Mouse (Mus musculus) kidney, embryonic 16.5 days (tissue): ENCODE measurements at regions not wholly inside any gene's neighbourhood (a gene's known extent, or its start where the extent isn't known, plus 50 kb on each side); places are given as distances from the start of the nearest gene placed in this dataset.
"Not testable (repeated sequence)": the region's sequence is repeated elsewhere in the genome, so short reads cannot be mapped to it uniquely, and the experiment has no call there.

ENCODE experiments used
- ATAC-seq: fragments of 200-750 bp; cut with Nextera tagmentation; 2 replicates; pipeline ENCODE4 v1.8.0; 2017; ENCODE audit warnings: moderate TSS enrichment; ENCODE audit not compliant: low FRiP score, low TSS enrichment
- H3K27ac ChIP-seq: fragments of 300-500 bp; sonication (generic); 2 replicates; pipeline ENCODE4 v1.5.1; 2014; ENCODE audit warnings: low read length
- H3K27me3 ChIP-seq: fragments of 300-500 bp; sonication (generic); 2 replicates; pipeline ENCODE4 v1.6.1; 2014; ENCODE audit warnings: low read length, control low read depth, mixed read lengths; ENCODE audit not compliant: insufficient read depth
- H3K36me3 ChIP-seq: fragments of 300-500 bp; sonication (generic); 2 replicates; pipeline ENCODE4 v1.6.1; 2014; ENCODE audit warnings: low read length, control low read depth, mixed read lengths; ENCODE audit not compliant: insufficient read depth
- H3K4me1 ChIP-seq: fragments of 300-500 bp; sonication (generic); 2 replicates; pipeline ENCODE4 v1.6.1; 2014; ENCODE audit warnings: low read length, control low read depth, mixed read lengths; ENCODE audit not compliant: insufficient read depth
- H3K4me2 ChIP-seq: fragments of 300-500 bp; sonication (generic); replicated peaks from 2 replicates; pipeline ENCODE4 v1.6.1; 2014; ENCODE audit warnings: low read depth, low read length
- H3K4me3 ChIP-seq: fragments of 300-500 bp; sonication (generic); 2 replicates; pipeline ENCODE4 v1.5.1; 2014; ENCODE audit warnings: mild to moderate bottlenecking, low read length
- H3K9ac ChIP-seq: fragments of 300-500 bp; sonication (generic); replicated peaks from 2 replicates; pipeline ENCODE4 v1.6.1; 2014; ENCODE audit warnings: low read length
- H3K9me3 ChIP-seq: fragments of 300-500 bp; sonication (generic); 2 replicates; pipeline ENCODE4 v1.6.1; 2016; ENCODE audit warnings: low read length, control low read depth
- WGBS: fragments of 180-500 bp; shearing (Covaris S2); extraction: QIAGEN DNeasy Blood & Tissue Kit; methylation state at CpG from one replicate; pipeline ENCODE4 v1.1.7; 2014; 5-methylcytosine and 5-hydroxymethylcytosine counted together

DNA sequence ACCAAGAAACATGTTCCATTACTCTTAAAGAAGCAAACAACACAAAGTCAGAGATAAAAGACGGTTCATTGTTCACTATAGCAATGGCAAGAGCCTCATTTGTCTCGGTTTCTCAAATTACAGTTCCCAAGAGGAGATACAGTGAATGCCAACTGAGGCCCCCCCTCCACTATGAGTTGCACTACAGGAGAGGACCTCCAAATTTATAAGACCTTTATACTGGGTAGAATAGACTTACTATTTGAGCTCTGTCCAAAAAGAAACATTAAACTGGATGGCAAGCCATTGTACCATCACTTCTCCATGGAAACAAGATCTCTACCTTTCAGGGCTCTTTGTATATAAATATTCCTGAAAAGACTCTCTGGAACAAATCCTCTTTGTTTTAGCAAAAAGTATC lies 66.4 kb downstream of the Fundc1 start:
- no peaks in the 10 kb centered on the region for H3K36me3 ChIP-seq
- H3K9me3 ChIP-seq: peaks cover 2% of the 10 kb centered on the region; the same call in 1 of the 2 replicates
- no peaks in the 10 kb centered on the region for H3K27me3 ChIP-seq
- H3K4me1 ChIP-seq: no peaks in the 10 kb centered on the region
- no peak overlapping the region for H3K4me2 ChIP-seq
- no peak overlapping the region for H3K9ac ChIP-seq
- ATAC-seq: no peak
- 81% methylated on average over 2 of the region's 2 CpGs for WGBS
- no peak overlapping the region for H3K4me3 ChIP-seq
- H3K27ac ChIP-seq: no peak overlapping the region

DNA sequence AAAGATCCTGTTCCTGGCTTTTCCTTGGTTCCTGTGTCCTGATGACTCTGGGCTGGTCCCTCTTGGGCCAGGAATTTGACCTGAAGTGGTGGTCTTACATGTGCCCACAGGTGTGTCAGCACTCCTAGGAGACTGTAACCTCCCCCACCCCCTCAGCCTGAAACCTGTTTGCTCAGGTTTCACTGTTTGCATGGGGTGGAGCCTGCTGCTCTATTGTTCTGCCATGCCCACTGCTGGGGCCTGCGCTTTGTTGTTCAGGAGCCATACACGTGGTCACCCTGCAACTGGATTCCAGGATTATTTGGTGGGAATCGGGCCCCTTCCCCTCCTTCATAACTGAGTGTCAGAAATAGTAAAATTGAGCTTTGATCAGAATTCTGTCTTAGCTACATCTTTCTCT lies 99.0 kb downstream of the Fundc1 start:
- ATAC-seq, H3K4me3 ChIP-seq, H3K36me3 ChIP-seq, H3K27me3 ChIP-seq, H3K4me2 ChIP-seq, H3K9ac ChIP-seq, H3K9me3 ChIP-seq, H3K27ac ChIP-seq, H3K4me1 ChIP-seq: not testable (repeated sequence)
- WGBS: 40% methylated on average over 3 of the region's 3 CpGs

DNA sequence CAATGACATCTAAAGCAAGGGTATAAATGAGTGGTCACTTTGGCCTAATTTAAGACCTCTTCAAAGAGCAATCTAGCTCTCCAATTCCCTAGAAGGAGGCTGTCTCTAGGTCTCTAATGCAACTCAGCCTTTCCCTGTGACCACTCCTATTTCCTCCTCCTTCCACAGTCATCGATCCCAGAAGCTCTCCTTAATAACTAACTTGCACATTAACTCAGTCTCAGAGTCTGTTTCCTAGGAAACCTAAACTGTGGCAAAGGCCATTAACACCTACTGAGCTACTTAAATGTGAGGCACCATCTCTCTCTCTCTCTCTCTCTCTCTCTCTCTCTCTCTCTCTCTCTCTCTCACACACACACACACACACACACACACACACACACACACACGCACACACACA lies 115.6 kb downstream of the Fundc1 start:
- Histone ChIP-seq H3K4me2 (no peak overlapping the region), H3K27ac (no peak overlapping the region), H3K9me3 (no peaks in the 10 kb centered on the region), H3K4me1 (no peaks in the 10 kb centered on the region), H3K9ac (no peak overlapping the region), H3K4me3 (no peak overlapping the region), H3K36me3 (no peaks in the 10 kb centered on the region), H3K27me3 (no peaks in the 10 kb centered on the region)
- ATAC-seq: peak; percentile 79; the same call in 1 of the 2 replicates
- WGBS: 64% methylated on average over 2 of the region's 2 CpGs

DNA sequence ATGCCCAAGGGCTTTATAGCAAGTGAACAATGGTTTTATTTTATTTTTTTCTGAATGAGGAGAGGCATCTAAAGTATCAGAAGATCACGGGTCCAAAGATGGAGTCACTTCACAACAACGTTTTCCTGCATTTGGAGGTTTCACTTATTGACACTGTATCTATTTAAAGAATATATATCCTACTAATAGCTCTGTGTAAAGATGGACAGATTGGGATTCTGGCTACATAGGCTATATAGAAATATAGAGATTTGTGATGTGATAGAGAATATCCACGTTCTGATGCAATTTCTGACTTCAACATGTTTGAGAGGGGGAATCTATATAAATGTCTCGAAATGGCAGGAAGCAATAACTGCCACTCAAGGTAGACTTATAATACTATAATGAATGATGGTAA lies 96.0 kb upstream of the Efhc2 start:
- H3K9ac ChIP-seq: no peak overlapping the region
- no peak for ATAC-seq
- H3K27me3 ChIP-seq: no peaks in the 10 kb centered on the region
- WGBS: 63% methylated on average over 4 of the region's 4 CpGs
- no peaks in the 10 kb centered on the region for H3K9me3 ChIP-seq
- H3K4me1 ChIP-seq: no peaks in the 10 kb centered on the region
- no peak overlapping the region for H3K4me2 ChIP-seq
- H3K4me3 ChIP-seq: no peak overlapping the region
- no peaks in the 10 kb centered on the region for H3K36me3 ChIP-seq
- H3K27ac ChIP-seq: no peak overlapping the region

DNA sequence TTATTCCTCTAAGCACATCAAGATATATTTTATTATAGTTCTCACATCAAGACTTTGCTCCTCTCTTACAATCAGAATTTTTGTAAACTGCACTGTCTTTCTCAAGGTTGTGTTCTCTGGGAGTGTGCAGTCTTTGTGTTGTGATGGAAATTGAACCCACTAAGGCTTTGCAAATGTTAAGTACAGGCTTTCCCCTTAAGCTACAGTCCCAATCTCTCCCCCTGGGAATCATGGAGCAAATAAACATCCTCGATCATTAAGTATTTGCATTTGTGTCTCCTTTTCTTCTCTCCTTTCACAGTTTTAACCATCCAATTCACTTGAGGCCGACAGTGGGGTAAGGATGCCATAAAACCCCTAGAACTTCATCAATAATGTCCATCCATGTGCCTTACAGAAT lies 85.1 kb upstream of the Efhc2 start:
- Histone ChIP-seq H3K27ac (no peak overlapping the region), H3K4me3 (no peak overlapping the region), H3K27me3 (no peaks in the 10 kb centered on the region), H3K4me2 (no peak overlapping the region), H3K4me1 (no peaks in the 10 kb centered on the region), H3K9me3 (no peaks in the 10 kb centered on the region), H3K36me3 (no peaks in the 10 kb centered on the region), H3K9ac (no peak overlapping the region)
- WGBS: 52% methylated on average over 2 of the region's 2 CpGs
- no peak for ATAC-seq
